Mouse (Mus musculus) lung, postnatal 4 days (tissue): ENCODE data around the gene Olfr1450.
"Not testable (repeated sequence)": the region's sequence is repeated elsewhere in the genome, so short reads cannot be mapped to it uniquely, and the experiment has no call there.

Experiments used
- DNase-seq, 2 experiments: peaks; one replicate each; pipeline ENCODE4 v3.0.0; 2021

Olfr1450 gene

DNA sequence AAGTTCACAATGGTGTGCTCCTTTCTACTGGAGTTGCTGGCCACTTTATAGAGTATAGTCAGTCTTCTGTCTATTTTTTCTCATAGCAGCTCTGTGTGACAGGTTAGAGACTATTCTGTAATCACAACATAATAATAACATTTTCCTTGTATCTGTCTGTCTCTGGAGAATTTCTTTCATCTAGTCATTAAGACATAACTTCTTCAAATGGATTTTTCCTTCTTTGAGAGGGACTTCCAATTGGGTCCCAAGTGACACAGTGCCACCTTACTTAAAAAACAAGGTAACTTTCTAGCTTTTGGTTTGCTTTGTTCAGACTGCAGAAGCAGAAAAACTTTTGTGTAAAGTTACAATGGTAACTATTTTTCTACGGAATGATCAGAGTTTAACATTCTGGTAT lies at the start of gene Olfr1450:
TSS of gene Olfr1450 (plus strand) at position 301 of the 400 bp plus-strand sequence.
- DNase-seq = no peak

DNA sequence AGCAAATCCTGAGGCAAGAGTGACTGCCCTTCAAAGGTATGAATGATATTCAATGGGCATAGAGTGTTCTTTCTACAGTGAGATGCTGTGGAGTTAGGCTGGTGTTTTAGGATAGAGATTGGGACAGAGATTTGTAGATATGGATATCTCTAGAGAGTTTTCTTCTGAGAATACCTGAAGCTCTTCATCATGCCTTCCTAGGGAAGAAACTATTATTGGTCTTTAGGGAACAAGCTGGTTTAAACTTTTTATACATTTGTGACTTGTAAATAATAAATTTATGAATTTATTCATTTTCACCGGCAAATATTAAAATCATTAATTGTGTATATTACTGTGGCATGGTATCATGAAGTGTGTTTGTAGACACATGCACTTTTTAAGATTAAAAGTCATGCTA lies 46.4 kb upstream of the Olfr1450 start, which contains the start of gene Olfr1447:
TSS of gene Olfr1447 (minus strand) at position 101 of the 400 bp plus-strand sequence.
- no peak for DNase-seq

DNA sequence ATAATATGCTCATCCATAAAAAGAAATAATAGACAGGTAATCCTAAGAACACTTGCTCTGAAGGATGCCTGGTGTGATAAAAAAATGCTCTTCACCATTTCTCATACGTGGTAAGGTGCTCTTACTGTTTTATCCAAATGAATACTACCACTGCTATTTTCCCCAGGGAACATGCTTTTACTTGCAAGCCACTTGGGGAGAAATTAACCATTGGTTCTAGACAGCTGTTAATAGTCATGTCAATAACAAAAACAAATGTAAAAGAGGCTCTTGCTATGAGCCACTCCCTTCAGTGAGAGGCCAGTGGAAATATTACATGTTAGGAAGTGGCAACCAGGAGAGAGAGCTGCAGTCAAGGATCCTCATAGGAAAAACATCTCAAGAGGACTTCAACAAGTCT lies 25.7 kb upstream of the Olfr1450 start, which contains the start of gene Olfr1448:
TSS of gene Olfr1448 (minus strand) at position 101 of the 400 bp plus-strand sequence.
- DNase-seq = no peak

DNA sequence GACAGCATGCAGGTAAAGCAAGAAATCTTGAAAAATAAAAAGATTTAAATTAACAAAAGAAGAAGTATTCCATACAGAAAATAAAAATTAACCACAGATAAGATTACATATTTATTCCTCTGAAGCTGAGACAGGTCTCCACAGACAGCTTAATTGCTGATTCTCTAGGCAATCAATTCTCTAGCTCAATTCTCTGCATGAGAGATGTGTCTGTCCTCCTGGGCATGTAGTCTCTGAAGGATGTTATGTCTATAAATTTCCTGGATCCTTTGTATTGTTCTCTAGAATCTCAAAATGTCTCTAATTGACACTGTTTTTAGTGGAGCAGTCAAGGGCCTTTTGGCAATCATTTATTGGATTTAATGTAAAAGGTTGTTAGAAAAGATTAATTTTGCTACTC lies 19.5 kb upstream of the Olfr1450 start, which contains the start of gene Olfr1449:
TSS of gene Olfr1449 (plus strand) at position 301 of the 400 bp plus-strand sequence.
- no peak for DNase-seq

DNA sequence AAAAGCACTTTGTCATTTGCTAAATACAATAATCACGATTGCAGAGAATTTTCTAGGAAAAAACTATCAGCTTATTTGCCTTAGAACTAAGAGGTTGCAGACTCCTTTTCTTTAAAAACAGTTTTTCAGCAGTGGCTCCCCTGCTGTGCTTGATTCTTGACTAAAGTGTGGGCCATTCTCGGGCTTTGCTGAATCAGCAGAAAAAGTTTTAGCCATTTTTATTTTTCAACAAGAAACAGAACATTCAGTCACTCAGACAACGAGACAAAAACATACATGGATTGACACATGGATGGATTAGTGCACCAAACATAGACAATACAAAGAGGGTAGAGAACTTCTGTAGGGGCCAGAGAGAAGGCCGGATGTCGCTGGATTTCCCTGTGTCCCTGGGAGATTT lies 20.0 kb downstream of the Olfr1450 start:
- DNase-seq = not testable (repeated sequence)

DNA sequence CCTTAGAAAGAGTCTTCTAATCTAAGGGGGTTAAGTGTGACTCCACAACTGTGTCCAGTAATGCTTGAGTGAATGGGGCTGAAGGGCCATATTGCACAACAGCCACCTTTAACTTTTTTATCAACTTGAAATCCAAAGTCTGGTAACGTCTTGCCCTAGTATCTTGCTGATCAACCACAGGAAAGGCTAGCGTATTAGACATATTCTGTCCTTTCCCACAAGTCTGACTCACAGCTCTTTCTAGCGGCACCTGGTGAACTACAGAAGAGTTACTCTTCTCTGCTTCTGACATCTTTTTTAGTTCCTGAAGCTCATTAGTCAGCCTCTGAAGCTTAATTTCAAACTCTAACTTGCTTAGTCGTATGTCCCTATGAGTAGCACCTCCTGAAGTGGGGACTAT lies 42.3 kb downstream of the Olfr1450 start:
- DNase-seq = not testable (repeated sequence)

DNA sequence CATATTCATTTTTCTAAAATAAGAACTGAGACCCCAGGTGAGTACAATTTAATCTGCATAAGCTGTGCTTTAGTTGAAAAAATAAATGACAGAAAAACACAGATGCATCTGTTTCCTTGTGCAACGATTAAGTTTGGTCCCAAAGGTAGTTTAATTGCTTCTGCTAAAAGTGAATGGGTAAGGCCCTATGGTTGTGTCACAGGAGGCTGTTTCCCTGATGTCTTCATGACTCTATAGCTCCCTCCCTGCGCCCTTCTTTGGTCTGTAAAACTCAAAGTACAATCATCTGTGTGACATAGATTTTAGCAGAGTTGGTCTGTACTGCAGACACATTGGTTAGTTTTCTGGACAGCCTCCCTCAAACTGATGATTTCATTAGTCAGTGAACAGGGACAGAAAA lies 44.7 kb downstream of the Olfr1450 start, which contains the start of gene Olfr1451:
TSS of gene Olfr1451 (plus strand) at position 301 of the 400 bp plus-strand sequence.
- no peak for DNase-seq
